Mouse (Mus musculus): ENCODE data around the gene Foxp1. TPM values are rescaled to one million over a fixed set of nuclear protein-coding genes. Genes with fewer than 3 reads are reported as not detected.

The Foxp1 gene
- polyA plus RNA-seq, 1 experiment: 73.4 TPM

DNA sequence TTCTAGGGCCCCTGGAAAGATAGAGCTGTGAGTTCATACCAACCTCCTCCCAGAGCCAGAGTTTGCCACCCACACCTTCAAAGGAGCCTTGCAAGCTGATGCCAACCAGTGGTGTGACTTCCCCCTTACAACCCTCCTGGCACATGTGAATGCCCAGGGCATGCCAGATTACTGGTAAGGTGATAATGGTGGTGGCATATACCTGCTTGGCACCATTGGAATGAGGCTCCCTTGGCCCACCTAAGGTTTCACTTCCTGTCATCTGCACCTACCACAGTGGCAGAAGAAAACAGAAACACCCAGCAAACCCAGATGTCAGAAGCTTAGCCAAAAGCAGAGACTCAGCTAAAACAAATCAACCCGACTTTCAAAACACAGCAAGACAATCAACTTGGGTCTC, 18.8 kb downstream of the Foxp1 start:
- no peak overlapping the region for H3K27ac ChIP-seq (ENCODE audit: insufficient read depth, low read depth, low read length)
- no peak overlapping the region for H3K4me3 ChIP-seq (ENCODE audit: insufficient read depth, low read length)
- no peak for TF ChIP-seq CTCF (IDR thresholded peaks at IDR 0.05; ENCODE audit: low read depth, low read length)
- no peak for TF ChIP-seq POLR2A (IDR thresholded peaks at IDR 0.05; ENCODE audit: borderline replicate concordance, low read depth, low read length)
- 0 out of 2 replicates have a peak, but pooled peaks cover 3% of the 10 kb centered on the region for H3K4me1 ChIP-seq (ENCODE audit: control insufficient read depth, insufficient read depth, low read length)

DNA sequence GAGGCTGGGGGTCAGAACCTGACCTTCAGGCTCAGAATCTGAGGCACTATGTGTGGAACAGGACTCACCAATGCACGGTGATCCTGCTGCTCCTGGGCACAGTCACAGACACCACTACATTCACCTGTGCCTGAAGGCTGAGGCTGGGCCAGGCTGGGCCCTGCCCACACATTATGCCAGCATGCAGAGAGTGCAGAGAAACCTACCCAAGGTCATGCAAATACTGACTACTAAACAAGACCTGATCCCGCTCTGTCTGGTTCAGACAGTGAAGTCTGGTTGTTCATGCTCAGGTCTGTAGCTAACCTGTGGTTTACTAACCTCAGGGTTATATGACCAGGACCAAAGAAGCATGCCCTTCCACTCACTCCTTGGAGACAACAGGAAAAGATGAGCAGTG, 19.8 kb downstream of the Foxp1 start:
- Histone ChIP-seq H3K4me1 (ENCODE audit: control insufficient read depth, insufficient read depth, low read length) (0 out of 2 replicates have a peak, but pooled peaks cover 3% of the 10 kb centered on the region), H3K27ac (ENCODE audit: insufficient read depth, low read depth, low read length) (no peak overlapping the region), H3K4me3 (ENCODE audit: insufficient read depth, low read length) (no peak overlapping the region)
- TF ChIP-seq CTCF (IDR thresholded peaks at IDR 0.05; ENCODE audit: low read depth, low read length) (no peak), POLR2A (IDR thresholded peaks at IDR 0.05; ENCODE audit: borderline replicate concordance, low read depth, low read length) (no peak)

DNA sequence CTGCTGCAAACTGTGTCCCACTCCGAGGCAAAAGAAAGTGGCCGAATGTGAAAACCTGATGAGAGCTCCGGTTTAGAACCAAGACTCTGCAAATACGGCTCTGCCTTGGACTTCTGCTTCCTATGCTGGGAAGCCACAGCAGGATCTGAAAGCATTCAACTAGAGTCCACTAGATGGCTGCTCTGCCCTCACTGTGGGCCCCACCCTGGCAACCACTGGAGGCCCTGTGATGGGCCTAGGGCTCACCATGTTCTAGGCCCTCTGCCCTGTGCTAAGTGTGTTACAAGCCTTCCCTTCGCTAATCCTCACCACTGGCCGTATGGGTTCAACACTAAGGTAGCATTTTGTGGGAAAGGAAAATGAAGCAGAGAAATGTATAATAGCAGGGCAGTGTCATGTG, 20.2 kb downstream of the Foxp1 start:
- no peak overlapping the region for H3K4me3 ChIP-seq (ENCODE audit: insufficient read depth, low read length)
- H3K27ac ChIP-seq (ENCODE audit: insufficient read depth, low read depth, low read length): no peak overlapping the region
- TF ChIP-seq POLR2A (IDR thresholded peaks at IDR 0.05; ENCODE audit: borderline replicate concordance, low read depth, low read length) (no peak), CTCF (IDR thresholded peaks at IDR 0.05; ENCODE audit: low read depth, low read length) (0 out of 2 replicates have a peak, but pooled peaks have one; percentile 13)
- 0 out of 2 replicates have a peak, but pooled peaks cover 3% of the 10 kb centered on the region for H3K4me1 ChIP-seq (ENCODE audit: control insufficient read depth, insufficient read depth, low read length)

DNA sequence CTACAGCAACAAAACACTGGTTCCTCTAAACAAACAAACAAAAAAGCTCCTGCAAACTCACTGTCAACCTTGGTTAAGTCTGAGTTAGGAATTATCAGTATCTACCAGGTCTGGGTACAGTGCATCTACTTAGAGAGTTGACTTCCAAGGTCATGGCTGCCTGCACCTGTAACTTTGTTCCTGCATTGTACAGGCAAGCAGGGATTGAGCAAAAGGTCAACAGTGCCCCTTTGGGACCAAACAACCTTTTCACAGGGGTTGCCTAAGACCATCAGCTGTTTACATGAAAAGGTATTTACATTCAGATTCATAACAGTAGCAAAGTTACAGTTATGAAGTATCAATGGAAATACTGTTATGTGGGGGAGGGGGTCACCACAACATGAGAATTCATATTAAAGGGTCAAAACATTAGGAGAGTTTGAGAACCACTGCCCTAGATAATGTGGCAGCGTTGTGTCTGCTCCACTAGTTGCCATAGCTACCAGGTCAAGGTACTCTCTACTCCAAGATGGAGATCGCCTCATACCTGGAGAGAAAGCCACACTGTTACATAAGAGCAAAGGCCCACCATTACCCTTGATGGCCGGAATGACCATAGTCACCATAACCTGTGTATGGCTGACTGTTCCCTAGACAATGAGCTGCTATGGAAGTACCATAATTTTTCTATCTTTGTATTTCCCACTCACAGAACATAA, 21.8 kb downstream of the Foxp1 start:
- Histone ChIP-seq H3K4me1 (ENCODE audit: control insufficient read depth, insufficient read depth, low read length) (0 out of 2 replicates have a peak, but pooled peaks cover 3% of the 10 kb centered on the region), H3K4me3 (ENCODE audit: insufficient read depth, low read length) (no peak overlapping the region), H3K27ac (ENCODE audit: insufficient read depth, low read depth, low read length) (no peak overlapping the region)
- TF ChIP-seq CTCF (IDR thresholded peaks at IDR 0.05; ENCODE audit: low read depth, low read length): no peak
- no peak for TF ChIP-seq POLR2A (IDR thresholded peaks at IDR 0.05; ENCODE audit: borderline replicate concordance, low read depth, low read length)

DNA sequence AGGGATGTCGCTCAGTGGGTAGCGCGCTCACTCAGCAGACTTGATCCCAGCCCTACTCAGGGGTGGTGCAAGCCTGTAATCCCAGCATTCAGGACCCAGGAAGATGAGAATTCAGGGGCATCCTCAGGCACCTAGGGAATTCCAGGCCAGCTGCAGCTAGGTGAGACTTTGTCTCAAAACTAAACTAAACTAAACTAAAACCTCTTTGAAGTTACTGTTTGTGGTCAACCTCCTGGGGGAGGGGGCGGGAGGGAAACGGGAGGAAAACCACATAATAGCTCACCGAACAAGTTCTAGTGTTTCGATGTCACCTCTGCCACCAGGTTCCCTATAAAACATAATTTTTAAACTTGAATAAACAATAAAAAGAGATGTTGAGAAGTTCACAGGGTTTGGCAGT, 24.4 kb downstream of the Foxp1 start:
- no peak overlapping the region for H3K4me3 ChIP-seq (ENCODE audit: insufficient read depth, low read length)
- H3K27ac ChIP-seq (ENCODE audit: insufficient read depth, low read depth, low read length): no peak overlapping the region
- no peak for TF ChIP-seq POLR2A (IDR thresholded peaks at IDR 0.05; ENCODE audit: borderline replicate concordance, low read depth, low read length)
- no peak for TF ChIP-seq CTCF (IDR thresholded peaks at IDR 0.05; ENCODE audit: low read depth, low read length)
- H3K4me1 ChIP-seq (ENCODE audit: control insufficient read depth, insufficient read depth, low read length): 0 out of 2 replicates have a peak, but pooled peaks cover 3% of the 10 kb centered on the region

DNA sequence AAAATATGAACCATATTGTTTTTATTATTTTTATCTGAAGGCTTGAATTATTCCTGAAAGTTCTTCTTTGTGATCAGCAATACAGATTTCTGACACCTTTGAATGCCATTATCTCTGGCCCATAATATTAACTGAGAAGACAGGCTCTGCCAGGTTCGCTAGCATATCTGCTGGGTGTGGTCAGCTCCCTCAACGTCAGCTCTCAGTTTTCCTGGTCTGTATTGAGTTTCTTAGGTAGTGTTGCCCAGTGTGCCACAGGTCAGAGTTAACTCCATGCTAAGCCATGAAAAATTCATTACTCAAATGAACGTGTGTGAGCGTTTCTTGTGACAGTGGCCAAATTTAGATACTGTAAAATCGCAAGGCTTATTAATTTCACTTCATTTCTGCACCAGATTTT, 26.4 kb downstream of the Foxp1 start:
- Histone ChIP-seq H3K27ac (ENCODE audit: insufficient read depth, low read depth, low read length) (no peak overlapping the region), H3K4me1 (ENCODE audit: control insufficient read depth, insufficient read depth, low read length) (peaks cover 5% of the 10 kb centered on the region), H3K4me3 (ENCODE audit: insufficient read depth, low read length) (no peak overlapping the region)
- TF ChIP-seq POLR2A (IDR thresholded peaks at IDR 0.05; ENCODE audit: borderline replicate concordance, low read depth, low read length) (no peak), CTCF (IDR thresholded peaks at IDR 0.05; ENCODE audit: low read depth, low read length) (no peak)

DNA sequence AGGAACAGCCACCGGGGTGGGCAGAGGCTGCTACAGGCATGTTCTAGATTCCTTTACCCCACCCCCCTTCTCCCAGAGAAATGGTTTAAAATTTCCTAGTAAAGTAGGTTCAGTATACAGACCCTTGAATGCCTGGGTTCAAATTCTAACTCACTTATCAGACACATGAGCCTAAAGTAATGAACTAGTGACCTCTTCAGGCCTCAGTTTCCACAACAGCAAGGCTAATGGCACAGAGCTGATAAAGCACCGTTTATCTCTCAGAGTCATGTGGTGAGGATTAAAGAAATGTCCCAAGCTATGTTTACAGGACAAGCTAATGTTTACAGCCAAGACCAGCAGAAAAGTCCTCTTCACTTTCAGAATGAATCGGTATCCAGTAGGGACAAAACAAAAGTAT, 29.6 kb downstream of the Foxp1 start:
- TF ChIP-seq POLR2A (IDR thresholded peaks at IDR 0.05; ENCODE audit: borderline replicate concordance, low read depth, low read length) (no peak), CTCF (IDR thresholded peaks at IDR 0.05; ENCODE audit: low read depth, low read length) (no peak)
- no peak overlapping the region for H3K4me3 ChIP-seq (ENCODE audit: insufficient read depth, low read length)
- H3K4me1 ChIP-seq (ENCODE audit: control insufficient read depth, insufficient read depth, low read length): peaks cover 27% of the 10 kb centered on the region
- no peak overlapping the region for H3K27ac ChIP-seq (ENCODE audit: insufficient read depth, low read depth, low read length)

DNA sequence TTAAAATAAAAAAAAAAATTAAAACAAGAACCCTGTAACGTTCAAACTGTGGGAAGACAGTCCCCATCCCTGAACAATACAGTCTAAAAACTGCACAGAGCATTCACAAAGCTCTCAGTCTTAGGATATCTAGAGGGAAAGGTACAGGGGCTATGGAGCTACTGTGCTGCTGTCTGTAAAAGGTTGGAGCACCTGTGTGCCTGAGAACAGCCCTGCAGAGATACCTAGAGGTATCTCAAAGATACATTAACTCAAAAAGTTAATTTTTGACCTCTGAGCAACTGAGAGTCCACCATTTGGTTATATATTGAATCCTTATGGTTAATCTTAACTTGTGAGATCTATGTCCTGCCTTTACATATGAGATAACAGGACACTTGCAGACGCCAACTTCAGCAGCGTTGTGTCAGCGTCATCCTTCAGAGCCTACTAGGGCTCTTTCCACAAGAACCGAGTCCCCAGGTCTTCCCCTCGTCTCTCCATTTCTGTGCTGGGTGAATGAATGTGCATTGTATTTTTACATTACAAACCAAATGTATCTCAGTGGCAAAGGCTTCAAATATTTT, 30.5 kb downstream of the Foxp1 start:
- Histone ChIP-seq H3K4me1 (ENCODE audit: control insufficient read depth, insufficient read depth, low read length) (peaks cover 27% of the 10 kb centered on the region), H3K4me3 (ENCODE audit: insufficient read depth, low read length) (no peak overlapping the region), H3K27ac (ENCODE audit: insufficient read depth, low read depth, low read length) (no peak overlapping the region)
- TF ChIP-seq CTCF (IDR thresholded peaks at IDR 0.05; ENCODE audit: low read depth, low read length) (no peak), POLR2A (IDR thresholded peaks at IDR 0.05; ENCODE audit: borderline replicate concordance, low read depth, low read length) (no peak)

DNA sequence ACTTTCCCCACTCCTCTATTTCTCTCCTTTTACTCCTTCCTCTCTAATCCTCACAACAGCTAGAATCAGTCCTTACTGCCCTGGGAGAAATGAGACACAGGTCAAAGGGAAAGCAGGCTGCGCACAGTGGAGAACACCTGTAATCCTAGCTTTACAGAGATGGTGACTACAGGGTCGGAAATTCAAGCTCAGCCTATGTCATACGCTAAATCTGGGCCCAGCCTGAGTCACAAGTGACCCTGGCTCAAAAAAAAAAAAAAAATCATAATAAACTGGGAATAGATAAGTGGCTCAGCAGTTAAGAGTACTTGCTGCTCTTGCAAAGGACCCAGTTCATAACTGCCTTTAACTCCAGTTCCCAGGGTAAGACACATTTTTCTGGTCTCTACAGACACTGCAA, 31.4 kb downstream of the Foxp1 start:
- no peak overlapping the region for H3K27ac ChIP-seq (ENCODE audit: insufficient read depth, low read depth, low read length)
- no peak overlapping the region for H3K4me3 ChIP-seq (ENCODE audit: insufficient read depth, low read length)
- TF ChIP-seq POLR2A (IDR thresholded peaks at IDR 0.05; ENCODE audit: borderline replicate concordance, low read depth, low read length): no peak
- TF ChIP-seq CTCF (IDR thresholded peaks at IDR 0.05; ENCODE audit: low read depth, low read length): no peak
- H3K4me1 ChIP-seq (ENCODE audit: control insufficient read depth, insufficient read depth, low read length): peaks cover 30% of the 10 kb centered on the region

DNA sequence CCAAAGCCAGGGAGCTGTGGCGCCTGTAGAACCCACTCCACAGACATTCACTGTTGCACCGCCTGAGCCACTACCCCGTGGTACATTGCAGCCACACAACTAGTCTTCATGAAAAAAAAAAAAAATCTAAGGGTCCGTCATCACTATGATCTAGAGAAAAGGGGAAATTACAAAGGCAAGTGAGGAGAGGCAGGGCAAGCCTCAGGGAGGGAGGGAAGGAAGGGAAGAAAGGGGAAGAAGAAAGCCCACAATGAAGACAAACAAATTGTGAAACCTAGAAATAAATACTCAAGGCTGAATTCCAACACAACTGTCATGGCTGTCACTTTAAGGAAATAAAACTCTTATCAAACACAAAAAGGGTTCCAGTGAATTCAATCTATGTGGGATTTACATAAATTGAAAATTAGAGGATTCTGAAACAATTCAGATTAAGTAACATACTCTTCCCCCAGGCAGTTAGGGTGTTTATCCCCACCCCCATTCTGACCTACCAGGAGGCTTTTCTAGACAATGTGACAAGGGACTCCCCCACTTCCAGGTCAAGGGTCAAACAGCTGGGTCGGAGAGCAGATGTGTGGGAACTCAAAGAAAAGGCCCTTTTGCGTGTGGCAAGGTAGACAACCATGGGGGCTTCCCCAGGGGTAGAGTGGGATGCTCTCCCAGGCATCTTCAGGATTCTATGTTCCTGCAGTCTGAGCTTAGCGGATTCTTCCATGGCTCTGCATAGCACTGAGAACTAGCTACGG, 32.4 kb downstream of the Foxp1 start:
- Histone ChIP-seq H3K4me3 (ENCODE audit: insufficient read depth, low read length) (peak overlapping the region; percentile 4; the same call in 1 of the 2 replicates), H3K27ac (ENCODE audit: insufficient read depth, low read depth, low read length) (peak overlapping the region; percentile 81), H3K4me1 (ENCODE audit: control insufficient read depth, insufficient read depth, low read length) (peaks cover 38% of the 10 kb centered on the region)
- TF ChIP-seq CTCF (IDR thresholded peaks at IDR 0.05; ENCODE audit: low read depth, low read length) (no peak), POLR2A (IDR thresholded peaks at IDR 0.05; ENCODE audit: borderline replicate concordance, low read depth, low read length) (no peak)
